Mouse (Mus musculus) left cerebral cortex, postnatal 10 days (tissue): Measurements from ENCODE around the gene Cxcr4. TPM values are rescaled to one million over a fixed set of nuclear protein-coding genes. Genes with fewer than 3 reads are reported as not detected.

Experiments
- DNase-seq, 2 experiments: peaks; one replicate each; pipeline ENCODE4 v3.0.0; 2021 to 2022; ENCODE audit warnings: low spot score in 2 of 2, mixed read lengths in 1 of 2; ENCODE audit errors: extremely low spot score in 1 of 2
- intact Hi-C: fragments of 180-260 bp; cut with DNase I; formaldehyde crosslinking; loops from one replicate; pipeline ENCODE4 v1.15.1; 2025
- total RNA-seq, 2 experiments: library from RNA; stranded (reverse); gene quantifications; 2 replicates each; pipeline ENCODE4 v1.2.3; 2021

Cxcr4 gene
- total RNA-seq, 2 experiments from 2014 or later = 7.2 to 10.0 TPM

GRCm38 (mm10) chr1:128602018-128602687, 10.1 kb upstream of the Cxcr4 start:
- no peak for DNase-seq
- intact Hi-C loops = no loop called here

GRCm38 (mm10) chr1:128601307-128601706, 9.2 kb upstream of the Cxcr4 start:
- intact Hi-C loops = no loop called here
- DNase-seq = no peak

- intact Hi-C loops = no loop called here
These were observed 8.5 kb upstream of the Cxcr4 start for GRCm38 (mm10) chr1:128600549-128600948.

GRCm38 (mm10) chr1:128597209-128597782, 5.2 kb upstream of the Cxcr4 start:
- intact Hi-C loops = no loop called here
- no peak for DNase-seq

More at GRCm38 (mm10) chr1:128600549-128600948, 8.5 kb upstream of the Cxcr4 start:
- no peak for DNase-seq

GRCm38 (mm10) chr1:128595528-128595927, 3.4 kb upstream of the Cxcr4 start:
- DNase-seq = no peak
- intact Hi-C loops = no loop called here

- DNase-seq = no peak
- intact Hi-C loops = no loop called here
These were observed 3.0 kb upstream of the Cxcr4 start for GRCm38 (mm10) chr1:128595105-128595420.

GRCm38 (mm10) chr1:128594353-128595104, 2.4 kb upstream of the Cxcr4 start:
- no peak for DNase-seq

GRCm38 (mm10) chr1:128592961-128593501, 938 bp upstream of the Cxcr4 start:
- DNase-seq = peak; percentile 73 to 77
- intact Hi-C loops = loop anchor here (5.0 kb wide), 1 partner anchor 234 kb away; no protein-coding TSS in a partner anchor

More at GRCm38 (mm10) chr1:128594353-128595104, 2.4 kb upstream of the Cxcr4 start:
- intact Hi-C loops = loop anchor here (5.0 kb wide), 1 partner anchor 233 kb away; no protein-coding TSS in a partner anchor

- intact Hi-C loops = loop anchor here (5.0 kb wide), 1 partner anchor 236 kb away; no protein-coding TSS in a partner anchor
- peak in 1 of 2 experiments; percentile 38 for DNase-seq
These were observed 327 bp downstream of the Cxcr4 start for GRCm38 (mm10) chr1:128591721-128592210.

GRCm38 (mm10) chr1:128590816-128591720, 1.0 kb downstream of the Cxcr4 start:
- intact Hi-C loops = loop anchor here (5.0 kb wide), 1 partner anchor 236 kb away; no protein-coding TSS in a partner anchor
- DNase-seq = peak in 1 of 2 experiments; percentile 74

- no peak for DNase-seq
- intact Hi-C loops = loop anchor here (5.0 kb wide), 1 partner anchor 237 kb away; no protein-coding TSS in a partner anchor
These were observed 2.1 kb downstream of the Cxcr4 start for GRCm38 (mm10) chr1:128590011-128590410.

- DNase-seq = no peak
- intact Hi-C loops = no loop called here
These were observed 2.6 kb downstream of the Cxcr4 start for GRCm38 (mm10) chr1:128589488-128589887.

GRCm38 (mm10) chr1:128588337-128588736, 3.8 kb downstream of the Cxcr4 start:
- no peak for DNase-seq
- intact Hi-C loops = no loop called here

- intact Hi-C loops = no loop called here
These were observed 4.9 kb downstream of the Cxcr4 start for GRCm38 (mm10) chr1:128586928-128587780.

GRCm38 (mm10) chr1:128586162-128586927, 5.7 kb downstream of the Cxcr4 start:
- DNase-seq = no peak

More at GRCm38 (mm10) chr1:128586928-128587780, 4.9 kb downstream of the Cxcr4 start:
- no peak for DNase-seq

GRCm38 (mm10) chr1:128585396-128586161, 6.5 kb downstream of the Cxcr4 start:
- DNase-seq = no peak
- intact Hi-C loops = no loop called here

More at GRCm38 (mm10) chr1:128586162-128586927, 5.7 kb downstream of the Cxcr4 start:
- intact Hi-C loops = no loop called here
